Mouse (Mus musculus) neural tube, embryonic 10.5 days (tissue): ENCODE data around the gene Asic4.
A peak's percentile ranks its signal among the peaks of the same experiment; 100 is the strongest.

ENCODE experiments used
- DNase-seq: peaks from one replicate; pipeline ENCODE4 v3.0.0-alpha.2; 2017; ENCODE audit warnings: low spot score; ENCODE audit errors: extremely low spot score

Asic4 gene

GRCm38 (mm10) chr1:75450314-75451005 is at the start of gene Asic4:
Gene Asic4 (plus strand): TSS chr1:75450436.
- DNase-seq = peak; percentile 57

- DNase-seq = no peak
These were observed 49.6 kb upstream of the Asic4 start for GRCm38 (mm10) chr1:75400493-75401115.

DNA sequence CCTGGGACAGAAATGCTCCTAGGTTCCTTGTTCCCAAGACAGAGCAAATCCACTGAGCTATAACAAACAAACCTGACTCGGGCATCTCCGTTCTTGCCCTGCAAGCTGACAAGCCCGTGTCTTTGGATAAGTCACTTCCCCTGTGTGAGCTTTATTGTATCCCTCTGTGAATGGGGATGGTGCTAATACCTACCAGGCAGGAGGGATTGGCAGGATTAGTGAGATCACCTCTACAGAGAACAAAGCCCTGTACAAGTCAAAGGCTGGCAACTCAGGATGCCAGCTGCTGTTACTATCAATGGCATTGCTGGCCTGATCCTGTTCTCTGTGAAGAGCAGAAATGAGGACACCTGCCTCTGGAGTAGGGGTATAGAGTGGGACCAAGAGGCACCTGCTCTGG is 44.7 kb upstream of the Asic4 start:
- no peak for DNase-seq

GRCm38 (mm10) chr1:75406173-75406572 is 44.1 kb upstream of the Asic4 start:
- DNase-seq = no peak

DNA sequence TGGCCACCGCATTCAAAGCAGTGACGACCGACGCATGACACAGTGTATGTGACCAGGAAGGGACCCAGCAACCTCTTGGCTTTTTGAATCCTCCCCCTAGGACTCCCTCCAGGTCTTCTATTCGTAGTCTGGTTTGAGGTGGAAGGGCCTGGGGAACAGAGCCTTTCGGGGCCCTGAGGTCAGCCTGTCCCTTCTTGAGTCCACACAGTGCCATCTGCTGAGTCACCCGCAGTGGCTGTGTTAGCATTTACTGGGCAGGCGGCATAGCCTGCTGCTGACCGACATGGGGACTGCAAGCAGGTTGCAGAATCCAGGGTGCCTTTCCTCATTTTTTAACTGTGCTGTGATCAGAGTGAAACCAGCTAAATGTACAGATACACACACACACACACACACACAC is 43.2 kb upstream of the Asic4 start:
- no peak for DNase-seq

DNA sequence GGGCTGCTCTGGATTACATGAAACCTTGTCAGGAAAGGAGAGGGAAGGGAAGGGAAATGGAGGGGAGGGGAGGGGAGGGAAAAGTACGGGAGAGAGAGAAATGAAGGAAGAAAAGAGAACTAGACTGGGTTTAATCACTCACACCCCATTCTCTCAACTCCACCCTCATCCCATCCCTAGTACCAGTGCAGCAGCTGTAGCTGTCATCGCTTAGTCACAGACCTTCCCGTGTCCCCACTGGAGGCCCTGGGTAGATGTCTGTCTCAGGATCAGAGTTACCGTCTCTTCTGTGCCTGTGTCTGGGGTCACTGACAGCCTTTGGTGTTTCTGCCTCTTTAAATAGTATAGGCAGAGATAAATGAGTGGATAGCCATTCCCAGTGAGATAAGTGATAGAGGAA is 42.0 kb upstream of the Asic4 start:
- DNase-seq = no peak

DNA sequence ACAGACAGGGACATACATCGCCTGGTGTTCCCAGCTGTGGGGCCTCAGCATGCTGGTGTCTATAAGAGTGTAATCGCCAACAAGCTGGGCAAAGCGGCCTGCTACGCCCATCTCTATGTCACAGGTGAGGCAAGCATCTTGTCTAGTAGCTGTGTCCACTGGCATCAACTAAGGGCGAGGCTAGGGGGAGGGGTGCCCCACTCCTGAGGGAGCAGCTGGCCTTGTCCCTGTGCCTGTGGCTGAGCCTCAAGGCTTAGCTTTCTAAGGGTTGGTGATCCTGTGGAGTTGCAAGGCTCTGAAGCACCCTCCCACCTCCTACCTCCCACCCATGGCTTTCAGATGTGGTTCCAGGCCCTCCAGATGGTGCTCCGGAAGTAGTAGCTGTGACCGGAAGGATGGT is 40.3 kb upstream of the Asic4 start:
- DNase-seq = no peak

DNA sequence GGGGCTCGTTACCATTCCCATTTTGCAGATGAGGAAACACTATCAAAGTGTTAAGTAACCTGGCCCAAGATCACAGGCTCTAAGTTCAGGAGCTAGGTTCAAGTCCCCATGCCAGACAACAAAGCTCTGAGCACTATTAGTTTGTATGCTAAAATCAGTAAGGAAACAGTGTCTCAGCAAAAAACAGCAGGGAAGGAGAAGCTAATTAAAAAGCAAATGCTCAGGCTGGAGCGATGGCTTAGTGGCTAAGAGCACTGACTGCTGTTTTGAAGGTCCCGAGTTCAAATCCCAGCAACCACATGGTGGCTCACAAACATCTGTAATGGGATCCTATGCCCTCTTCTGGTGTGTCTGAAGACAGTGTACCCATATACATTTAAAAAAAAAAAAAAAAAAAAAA is 38.0 kb upstream of the Asic4 start:
- DNase-seq = no peak

GRCm38 (mm10) chr1:75413749-75414148 is 36.5 kb upstream of the Asic4 start:
- DNase-seq = no peak

- peak; percentile 47 for DNase-seq
These were observed 28.4 kb upstream of the Asic4 start for GRCm38 (mm10) chr1:75421794-75422193.

DNA sequence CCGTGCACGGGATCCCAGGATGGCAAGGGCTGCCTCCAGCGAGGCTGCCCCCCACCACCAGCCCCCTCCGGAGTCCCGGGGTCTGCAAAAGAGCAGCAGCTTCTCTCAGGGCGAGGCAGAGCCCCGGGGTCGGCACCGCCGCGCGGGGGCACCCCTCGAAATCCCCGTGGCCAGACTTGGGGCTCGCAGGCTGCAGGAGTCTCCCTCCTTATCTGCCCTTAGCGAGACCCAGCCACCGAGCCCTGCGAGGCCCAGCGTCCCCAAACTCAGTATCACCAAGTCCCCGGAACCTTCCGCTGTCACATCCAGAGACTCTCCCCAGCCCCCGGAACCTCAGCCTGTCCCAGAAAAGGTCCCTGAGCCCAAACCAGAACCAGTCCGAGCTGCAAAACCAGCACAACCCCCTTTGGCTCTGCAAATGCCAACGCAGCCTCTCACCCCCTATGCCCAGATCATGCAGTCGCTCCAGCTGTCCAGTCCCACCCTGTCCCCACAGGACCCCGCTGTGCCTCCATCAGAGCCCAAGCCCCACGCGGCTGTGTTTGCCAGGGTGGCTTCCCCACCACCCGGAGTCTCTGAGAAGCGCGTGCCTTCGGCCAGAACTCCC is 27.9 kb upstream of the Asic4 start:
- DNase-seq = no peak

- DNase-seq = peak; percentile 71
These were observed 27.3 kb upstream of the Asic4 start for GRCm38 (mm10) chr1:75422823-75423471.

GRCm38 (mm10) chr1:75423780-75424390 is 26.4 kb upstream of the Asic4 start:
- no peak for DNase-seq

GRCm38 (mm10) chr1:75425796-75426471 is 24.3 kb upstream of the Asic4 start:
- DNase-seq = peak; percentile 86

DNA sequence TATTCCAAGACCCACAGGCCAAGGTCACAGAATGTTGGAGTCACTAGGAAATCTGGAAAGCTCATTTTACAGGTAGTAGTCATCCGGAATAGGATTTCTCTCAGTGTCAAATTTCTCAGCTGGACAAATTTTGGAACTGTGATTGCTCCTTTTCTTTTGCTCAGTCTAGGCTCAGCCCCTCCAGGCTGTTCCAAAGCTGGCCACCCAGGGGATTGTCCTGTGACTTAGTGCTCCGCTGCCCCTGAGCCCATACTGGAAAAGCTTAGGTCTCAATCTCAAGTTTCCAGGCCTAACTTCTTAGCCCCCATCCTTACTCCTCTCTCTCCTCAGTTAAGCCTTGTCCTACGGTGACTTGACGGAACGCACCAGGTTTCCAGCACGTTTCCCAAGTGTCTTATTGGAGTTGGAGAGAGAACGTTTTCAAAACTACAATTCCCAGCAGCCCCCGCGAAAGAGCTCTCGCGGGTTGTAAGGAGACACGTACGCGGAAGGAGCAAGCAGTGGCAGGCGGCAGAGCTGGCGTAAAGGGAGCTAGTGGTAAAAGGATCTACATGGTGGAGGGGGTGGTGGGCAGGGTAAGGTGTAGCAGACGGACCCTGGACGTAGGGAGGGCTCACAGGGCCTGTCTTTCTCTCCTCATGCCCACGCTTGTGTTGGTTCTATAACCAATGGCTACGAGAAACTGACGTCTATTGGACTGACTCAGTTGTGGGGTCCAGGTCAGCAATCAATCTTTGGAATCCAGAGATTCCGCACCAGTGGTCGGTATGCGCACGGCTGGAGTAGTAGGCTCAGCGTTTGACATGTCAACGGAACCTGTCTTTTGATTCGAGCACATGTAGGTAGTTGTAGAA is 14.5 kb upstream of the Asic4 start, which contains the start of gene Gmppa:
Gene Gmppa, plus strand, starts transcription at position 456 of the 854 bp plus-strand sequence.
- peak; percentile 77 for DNase-seq

DNA sequence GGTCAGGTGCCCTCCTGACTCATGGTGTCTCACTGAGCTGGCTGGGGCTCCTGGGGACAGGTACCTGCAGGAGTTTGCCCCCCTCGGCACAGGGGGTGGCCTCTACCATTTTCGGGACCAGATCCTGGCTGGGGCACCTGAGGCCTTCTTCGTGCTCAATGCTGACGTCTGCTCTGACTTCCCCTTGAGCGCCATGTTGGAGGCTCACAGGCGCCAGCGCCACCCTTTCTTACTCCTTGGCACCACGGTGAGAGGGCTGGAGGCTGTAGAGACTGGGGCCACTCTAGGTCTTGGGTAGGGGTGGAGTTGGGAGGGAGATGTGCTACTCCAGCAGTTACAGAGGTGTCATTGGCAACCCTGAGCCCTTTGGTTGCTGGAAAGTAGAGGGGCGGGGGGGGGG is 11.5 kb upstream of the Asic4 start:
- DNase-seq = no peak

DNA sequence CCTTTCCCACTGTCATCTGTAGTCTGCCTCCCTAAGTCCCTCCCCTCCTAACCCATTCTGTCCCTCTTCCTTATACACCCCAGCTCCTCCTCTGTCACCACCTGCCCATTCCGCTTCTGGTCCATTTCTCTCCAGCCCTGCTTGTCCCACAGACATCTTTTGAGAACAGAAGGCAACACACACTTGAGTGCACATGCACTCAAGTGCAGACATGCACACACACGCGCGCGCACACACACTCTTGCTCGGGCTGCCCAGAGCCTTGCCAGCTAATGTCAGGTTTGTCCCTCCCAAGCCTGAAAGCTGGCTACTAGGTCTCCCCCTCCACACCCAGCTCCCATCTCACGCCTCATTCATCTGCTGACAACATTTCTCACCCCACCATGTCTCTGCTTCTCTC is 9.6 kb upstream of the Asic4 start:
- DNase-seq = no peak

GRCm38 (mm10) chr1:75441471-75441996 is 8.7 kb upstream of the Asic4 start:
- no peak for DNase-seq

- no peak for DNase-seq
These were observed 8.1 kb upstream of the Asic4 start for GRCm38 (mm10) chr1:75442171-75442570.

DNA sequence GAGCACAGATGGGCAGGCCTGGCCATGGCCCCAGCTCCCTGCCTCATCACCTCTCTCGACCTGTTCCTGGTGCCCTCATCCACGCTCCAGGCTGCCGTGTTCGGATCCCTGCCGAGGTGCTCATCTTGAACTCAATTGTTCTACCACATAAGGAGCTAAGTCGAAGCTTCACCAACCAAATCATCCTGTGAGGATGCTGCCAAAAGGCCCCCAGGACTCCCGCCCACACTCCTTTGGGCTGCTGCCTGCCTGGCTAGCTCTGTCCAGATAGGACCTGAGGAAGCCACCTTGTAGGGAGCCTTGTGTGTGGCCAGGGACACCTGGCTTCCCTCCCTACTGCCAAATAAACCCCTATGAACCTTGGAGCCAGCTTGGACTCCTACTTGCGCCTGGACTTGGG is 7.4 kb upstream of the Asic4 start:
- no peak for DNase-seq
